Mouse (Mus musculus) neural tube, embryonic 10.5 days (tissue): ENCODE results near the gene Mettl27.
A peak's percentile ranks its signal among the peaks of the same experiment; 100 is the strongest.

Experiments
- DNase-seq: peaks from one replicate; pipeline ENCODE4 v3.0.0-alpha.2; 2017; ENCODE audit warnings: low spot score; ENCODE audit errors: extremely low spot score

The Mettl27 gene

DNA sequence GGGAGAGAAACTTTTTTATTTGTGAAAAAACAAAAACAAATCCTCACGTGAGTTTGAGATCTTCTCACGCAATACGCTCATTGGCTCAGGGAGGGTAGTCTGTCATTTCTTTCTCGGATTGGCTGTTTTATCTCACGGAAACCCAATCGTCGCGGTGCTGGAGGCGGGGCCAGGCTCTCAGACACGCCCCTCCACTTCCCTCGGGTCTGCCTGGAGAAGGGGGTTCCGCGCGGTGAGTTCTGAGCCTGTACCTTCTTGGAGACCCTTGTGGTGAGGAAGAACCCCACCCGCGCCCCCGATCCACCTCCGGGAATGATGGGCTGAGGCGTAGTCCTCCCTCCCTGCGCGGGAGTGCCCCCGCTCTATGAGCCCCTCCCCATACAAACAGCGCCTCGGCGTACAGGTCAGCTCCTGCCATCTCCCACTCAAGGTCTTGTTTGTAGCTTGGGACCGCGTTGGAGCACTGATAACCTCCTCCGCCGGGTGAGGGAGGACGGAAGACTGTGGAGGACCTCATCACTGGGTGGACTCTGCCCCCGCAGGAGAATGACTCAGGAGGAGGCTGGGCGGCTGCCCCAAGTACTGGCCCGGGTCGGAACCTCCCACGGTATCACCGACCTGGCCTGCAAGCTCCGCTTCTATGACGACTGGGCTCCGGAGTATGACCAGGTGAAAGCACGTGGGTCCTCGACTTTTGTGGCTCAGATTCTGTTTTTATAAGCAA is at the start of gene Mettl27:
Gene Mettl27, plus strand, starts transcription at position 190 of the 724 bp plus-strand sequence.
- peak; percentile 86 for DNase-seq

DNA sequence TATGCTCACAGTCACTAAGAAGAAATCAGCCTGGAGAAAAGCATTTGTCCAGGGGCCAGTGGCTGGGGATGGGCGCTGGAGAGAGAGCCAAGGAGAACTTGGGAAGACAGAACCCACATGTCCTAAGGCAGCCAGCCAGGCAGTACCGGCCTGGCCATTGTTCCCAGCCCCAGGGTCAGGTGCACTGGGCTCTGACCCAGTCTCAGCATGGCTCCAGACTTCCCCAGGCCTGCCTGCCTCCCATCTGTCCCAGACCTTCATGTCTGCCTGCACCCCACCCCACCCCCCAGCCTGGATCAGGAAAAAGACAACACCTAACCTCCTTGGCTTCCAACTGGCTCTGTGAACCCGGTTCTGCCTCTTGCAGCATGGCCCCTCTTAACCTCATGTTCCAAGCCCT is 49.1 kb upstream of the Mettl27 start:
- no peak for DNase-seq

DNA sequence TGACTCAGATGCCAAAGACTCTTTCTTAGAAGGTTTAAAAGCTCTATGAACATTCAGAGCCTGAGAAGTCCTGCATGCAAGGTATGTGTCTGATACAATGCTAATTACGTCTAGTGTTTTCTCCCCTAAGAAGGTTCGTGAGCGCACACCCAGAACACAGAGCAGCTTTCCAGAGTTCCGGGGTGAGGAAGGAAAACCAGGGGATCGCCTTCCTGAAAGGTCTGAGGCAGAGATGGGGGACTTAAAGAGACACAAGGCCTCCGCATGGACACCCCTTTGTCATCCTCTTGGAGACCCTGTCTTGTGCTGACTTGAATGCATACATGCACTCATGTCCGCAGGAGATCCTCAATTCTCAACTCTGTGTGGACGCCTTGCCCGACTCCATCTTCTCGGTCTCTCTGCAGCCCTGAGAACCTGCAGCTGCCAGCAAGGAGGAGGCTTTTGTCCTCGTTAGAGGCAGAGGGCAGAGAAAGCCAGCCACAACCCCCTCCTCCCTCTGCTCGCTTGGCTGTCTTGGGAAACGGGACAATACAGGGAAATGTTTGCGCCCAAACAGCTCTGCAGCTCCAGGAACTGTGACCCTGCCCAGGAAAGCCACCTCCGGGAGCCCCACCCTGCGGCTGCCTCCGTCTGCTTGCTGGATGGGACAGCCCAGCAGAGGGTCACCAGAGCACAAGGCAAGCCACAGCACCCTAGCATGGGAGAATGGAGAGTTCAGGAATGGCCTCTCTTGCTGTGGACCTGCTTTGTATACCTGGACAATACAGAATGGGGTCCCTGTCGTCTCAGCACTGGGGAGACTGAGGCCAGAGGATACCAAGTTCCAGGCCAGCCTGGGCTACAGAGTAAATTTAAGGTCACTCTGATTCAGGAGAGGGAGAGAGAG is 44.5 kb upstream of the Mettl27 start:
- DNase-seq = no peak

DNA sequence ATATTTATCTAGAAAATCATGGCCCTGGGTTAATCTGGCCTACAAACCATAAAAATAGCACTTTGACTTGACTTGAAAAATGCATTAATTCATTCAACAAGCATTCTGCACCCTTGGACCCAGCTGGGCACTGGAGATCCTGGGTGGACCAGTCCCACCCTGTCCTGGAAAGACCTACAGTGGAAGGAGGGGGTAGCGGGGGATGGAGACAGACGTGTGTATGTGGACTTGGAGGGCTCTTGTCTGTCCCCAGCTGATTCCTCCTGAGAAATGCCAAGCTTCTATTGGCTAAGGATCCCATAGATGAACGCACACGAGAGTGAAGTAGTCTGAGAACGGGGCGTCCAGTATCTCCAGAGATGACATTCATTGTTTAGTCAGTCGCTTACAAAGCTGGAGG is 43.7 kb upstream of the Mettl27 start:
- no peak for DNase-seq

DNA sequence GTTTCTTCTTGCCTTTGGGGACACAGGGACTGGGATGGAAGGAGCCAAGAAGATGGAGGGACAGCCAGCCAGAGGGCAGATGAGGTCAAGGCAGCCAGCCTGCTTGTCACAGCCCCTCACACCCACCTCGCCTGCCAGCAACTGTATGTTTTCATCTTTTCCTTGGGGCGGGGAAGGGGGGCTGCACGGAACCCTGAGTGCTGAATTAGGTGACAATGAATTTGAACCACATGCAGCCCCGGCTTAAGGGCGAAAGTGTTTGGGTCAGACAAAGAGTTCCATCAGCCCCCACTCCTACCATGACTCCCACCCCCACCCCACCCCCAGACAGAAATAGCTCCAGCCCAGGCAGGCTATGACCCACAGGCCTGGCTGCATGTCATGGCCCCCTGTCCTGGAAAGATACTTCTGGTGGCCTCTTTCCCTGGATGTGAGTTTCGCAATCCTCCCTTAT is 41.5 kb upstream of the Mettl27 start:
- no peak for DNase-seq

DNA sequence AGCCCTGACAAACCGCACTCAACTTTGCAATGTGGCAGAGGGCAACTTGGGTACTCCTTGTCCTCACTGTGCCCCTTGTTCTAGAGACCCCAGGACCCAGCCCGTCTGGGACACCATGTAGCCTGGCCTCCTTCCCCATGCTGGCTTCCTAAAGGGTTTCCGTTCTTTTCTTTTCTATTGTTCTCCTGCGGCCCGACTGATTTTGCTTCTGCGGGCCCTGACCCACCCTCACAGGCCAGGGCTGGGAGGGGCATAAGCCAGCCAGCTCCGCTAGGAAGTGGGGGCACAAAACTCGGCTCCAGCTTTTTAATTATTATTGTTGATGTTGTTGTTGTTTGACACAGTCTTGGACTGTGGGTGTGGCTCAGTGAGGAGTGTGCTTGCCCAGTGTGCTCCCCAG is 40.6 kb upstream of the Mettl27 start:
- DNase-seq = no peak

DNA sequence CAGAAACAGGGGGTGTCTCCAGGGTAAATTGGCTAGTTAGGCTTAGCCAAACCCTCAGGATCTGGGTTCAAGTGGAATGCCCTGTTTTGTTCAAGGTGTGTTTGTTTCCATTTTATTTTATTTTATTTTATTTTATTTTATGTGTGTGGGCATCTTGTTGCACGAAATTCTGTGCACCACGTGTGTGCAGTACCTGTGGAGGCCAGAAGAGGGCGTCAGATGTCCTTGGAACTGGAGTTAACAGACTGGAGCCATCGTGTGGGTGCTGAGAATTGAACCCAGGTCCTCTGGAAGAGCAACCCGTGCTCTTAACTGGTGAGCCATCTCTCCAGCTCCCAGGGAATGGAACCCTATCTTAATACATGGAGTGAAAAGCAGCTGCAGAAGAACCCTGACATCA is 39.5 kb upstream of the Mettl27 start:
- DNase-seq = no peak

DNA sequence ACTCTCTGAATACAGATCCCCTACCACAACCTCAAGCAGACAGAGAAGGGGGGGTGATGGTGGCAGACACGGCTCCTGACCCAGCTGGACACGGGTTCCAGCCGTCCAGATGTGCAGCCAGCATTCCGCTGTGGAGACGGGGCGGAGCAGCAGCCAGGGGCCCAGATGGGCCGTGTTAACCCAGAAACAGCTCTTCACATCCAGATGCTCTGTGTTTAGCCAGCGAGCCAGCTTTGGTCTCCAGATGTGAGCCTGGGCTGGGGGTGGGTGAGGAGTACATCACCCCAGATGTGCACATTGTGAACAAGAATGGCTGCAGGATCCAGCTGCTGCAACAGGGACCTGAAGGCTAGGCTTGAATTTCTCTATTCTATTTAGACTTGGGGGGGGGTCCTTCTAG is 36.9 kb upstream of the Mettl27 start:
- peak; percentile 60 for DNase-seq

DNA sequence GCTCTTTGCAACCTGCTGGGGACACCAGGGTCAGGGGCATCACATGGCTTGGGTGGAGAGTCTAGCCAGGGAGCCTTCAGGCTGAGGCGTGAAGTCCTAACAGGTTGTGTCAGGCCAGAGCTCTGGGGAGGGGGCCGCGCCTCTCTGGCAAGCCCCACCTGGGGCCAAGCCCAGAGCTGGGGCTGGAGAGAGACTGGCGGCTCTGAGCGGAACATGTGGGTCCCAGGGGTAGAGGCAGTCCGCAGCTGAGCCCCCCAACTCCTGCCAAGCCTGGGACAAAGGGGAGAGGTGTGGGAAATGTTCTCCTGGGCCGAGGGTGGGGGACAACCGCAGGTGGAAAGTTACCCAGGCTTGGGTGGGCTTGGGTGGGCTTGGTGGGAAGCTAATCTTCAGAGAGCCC is 35.2 kb upstream of the Mettl27 start:
- no peak for DNase-seq

DNA sequence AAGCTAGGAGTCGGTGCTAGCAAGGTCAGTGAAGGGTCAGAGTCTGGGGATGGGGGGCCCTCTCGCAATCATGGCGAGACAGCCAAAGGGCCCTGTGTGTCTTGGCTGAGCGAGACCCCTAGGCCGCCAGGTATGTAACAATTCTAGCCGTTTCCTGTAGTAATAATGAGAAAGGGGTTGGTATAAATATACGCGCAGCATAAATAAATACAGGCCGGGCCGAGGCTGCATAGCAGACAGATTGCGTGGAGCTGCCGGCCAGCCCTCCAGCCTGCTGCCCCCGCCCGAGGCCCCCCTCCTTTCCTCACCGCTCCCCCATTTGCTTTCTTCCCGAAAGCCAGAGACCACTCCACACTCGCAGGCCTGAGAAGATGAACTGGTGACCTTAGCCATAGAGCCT is 34.6 kb upstream of the Mettl27 start:
- DNase-seq = no peak

DNA sequence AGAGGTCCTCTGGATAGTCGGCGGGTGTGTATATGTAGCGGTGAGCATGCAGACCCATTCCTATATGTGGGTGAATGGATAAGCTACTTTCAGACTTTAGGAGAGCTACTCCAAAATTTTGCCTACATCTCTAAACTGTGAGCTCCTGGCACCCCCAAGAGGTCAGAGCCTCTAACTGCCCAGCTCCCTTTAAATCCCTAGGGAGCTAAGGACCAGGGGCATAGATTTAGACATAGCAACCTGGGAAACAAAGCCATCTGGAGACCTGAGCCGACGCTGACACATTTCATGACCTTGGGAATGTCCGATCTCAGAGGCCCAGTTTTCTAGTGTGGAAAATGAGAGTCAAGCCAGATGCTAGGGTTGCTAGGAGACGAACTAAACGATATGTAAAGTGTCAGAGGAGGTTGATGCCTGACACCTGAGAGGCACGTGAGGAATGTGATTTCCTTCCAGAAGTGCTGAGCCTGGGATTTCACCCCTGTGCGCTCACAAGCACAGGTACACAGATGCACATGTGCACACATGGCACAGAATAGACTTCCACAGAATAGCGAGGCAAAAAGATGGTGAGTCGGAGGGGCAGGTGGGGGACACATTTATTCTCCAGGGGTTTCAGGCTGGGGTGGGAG is 31.0 kb upstream of the Mettl27 start:
- no peak for DNase-seq

DNA sequence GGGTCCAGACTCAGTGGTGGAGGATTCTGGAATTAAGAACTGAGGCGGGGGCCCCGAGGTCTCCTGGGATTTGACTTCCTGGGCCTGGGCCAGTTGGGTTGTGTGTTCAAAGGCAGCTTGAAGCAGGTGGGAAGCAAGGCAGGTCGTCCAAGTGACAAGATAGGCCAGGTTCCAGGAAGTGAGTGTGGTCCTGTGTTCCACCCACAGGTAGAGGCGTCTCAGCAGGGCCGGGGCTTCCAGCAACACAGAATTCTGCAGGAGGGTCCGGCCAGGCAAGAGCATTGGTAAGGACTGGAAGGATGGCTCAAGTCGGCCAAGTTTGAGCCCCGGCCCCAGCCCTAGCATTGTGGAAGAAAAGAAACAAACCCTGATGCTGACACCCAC is 30.5 kb upstream of the Mettl27 start:
- no peak for DNase-seq

DNA sequence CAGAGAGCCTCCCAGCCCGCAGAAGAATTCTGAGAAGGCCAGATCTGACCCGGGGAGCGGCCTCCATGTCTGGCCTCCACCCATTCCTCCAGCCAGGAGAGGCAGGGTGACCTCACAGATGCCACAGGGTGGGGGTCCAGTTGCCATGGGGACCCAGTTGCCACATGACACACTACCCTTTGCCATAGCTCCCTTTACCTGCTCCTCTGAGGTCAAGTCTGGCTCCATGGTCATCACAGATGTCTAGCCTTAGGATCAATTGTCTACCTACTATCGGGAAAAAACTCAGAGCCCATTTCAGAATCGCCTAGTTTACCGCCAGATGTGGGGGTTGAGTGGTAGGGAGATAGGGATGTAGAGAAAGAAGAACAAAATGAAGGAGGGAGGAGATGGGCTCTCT is 25.5 kb upstream of the Mettl27 start, which contains the start of gene Tmem270:
Gene Tmem270, minus strand, starts transcription at position 101 of the 400 bp plus-strand sequence.
- DNase-seq = no peak

DNA sequence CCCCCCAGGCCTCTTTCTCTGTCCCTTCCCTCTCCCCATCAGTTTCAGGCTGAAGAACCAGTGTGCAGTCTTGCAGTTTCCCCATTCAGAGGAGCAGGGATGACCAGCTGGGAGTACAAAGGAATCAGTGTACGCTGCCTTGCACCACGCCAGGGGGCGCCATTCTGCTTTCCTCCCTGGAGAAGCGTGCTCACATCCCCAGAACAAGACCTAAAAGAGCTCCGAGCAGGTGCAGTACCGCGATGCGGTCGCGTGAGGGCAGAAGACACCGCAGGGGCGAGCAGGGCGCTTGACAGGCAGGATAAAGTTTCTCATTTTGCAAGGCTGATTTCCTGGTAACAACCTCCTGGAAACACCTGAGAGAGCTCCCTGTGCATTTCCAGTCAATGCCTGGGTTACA is 25.0 kb upstream of the Mettl27 start:
- peak; percentile 92 for DNase-seq

DNA sequence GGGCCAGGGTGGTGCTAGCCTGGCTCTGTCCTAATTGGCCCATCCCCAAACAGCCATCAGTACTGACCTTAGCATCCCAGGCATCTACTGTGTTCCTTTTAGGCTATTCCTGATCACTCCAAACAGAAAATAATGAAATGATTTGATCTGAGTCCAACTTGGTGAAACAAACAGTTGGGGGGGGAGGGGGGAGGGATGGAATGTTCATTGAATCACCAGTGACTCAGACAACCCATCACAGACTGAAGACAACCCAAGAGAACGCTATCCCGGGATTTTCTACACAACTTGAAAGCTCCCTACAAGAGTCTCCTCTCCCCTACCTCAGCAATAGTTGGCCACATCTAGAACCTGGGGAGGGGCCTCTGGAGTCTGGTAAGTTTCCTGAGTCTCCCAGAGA is 20.3 kb upstream of the Mettl27 start:
- no peak for DNase-seq

DNA sequence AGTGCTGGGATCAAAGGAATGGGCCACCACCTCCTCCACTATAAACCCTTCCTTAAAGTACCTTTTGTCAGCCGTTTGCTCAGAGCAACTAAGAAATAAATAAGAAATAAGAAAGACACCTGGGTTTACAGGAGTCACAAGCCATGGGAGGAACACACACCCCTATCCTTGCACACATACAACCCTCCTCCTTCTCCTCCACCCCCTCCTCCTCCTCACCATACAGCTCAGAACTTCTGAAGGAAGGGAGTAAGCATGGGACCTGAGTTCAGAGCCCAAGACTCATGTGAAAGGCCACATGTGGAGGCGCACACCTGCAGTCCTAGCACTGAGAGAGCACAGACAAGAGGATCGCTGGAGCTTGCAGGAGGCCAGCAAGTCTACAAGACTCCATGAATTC is 18.8 kb upstream of the Mettl27 start:
- DNase-seq = no peak

DNA sequence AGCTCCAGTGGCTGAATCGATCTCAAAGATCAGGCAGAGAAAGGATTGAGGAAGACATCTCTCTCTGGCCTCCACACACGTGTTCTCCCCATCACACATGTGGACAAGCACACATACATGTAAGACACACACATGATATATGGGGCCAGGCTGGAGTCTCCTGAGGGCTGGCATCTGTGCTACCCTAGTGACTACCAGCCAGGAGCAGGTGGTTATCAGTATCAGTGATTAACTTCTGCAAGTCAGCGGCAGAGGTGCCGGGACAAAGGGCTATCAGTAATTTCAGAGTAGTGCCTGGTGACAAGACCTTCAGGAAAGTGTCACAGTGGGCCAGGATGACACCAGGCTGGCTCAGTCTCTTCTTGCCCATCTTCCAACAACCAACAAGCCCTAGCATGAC is 18.4 kb upstream of the Mettl27 start:
- DNase-seq = no peak

DNA sequence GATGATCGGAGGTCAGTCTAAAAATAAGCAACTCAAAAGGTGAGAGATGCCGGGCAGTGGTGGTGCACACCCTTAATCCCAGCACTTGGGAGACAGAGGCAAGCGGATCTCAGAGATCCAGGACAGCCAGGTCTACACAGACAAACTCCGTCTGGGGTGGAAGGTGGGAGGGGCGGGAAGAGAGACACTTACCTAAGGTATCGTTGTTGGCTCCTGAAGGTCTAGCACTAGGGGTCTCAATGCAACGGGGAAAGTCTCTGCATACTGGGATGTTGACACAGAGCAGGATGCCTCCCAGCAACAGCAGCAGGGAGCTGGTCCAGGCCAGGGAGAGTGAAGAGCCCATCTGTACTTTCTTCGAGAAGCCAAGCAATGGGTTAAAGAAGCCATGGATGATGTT is 17.7 kb upstream of the Mettl27 start:
- no peak for DNase-seq

DNA sequence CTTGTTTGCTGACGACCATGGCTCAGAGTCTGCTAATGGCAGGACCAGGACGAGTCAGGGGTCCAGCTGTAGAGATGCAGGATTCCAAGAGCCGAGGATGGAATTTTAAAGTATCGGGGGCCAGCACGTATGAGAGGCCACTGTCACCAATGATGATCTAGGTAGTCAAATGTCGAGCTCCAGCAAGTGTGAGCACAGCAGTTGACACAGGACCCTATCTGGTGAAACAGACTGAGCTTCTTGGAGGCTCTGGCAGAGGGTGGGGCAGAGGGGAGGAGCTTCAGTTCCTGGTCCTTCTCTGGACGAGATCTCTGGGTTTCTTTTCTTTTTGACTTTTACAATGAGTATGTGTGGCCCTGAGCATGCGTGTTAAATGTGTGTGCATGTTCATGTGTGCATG is 16.9 kb upstream of the Mettl27 start, which contains the start of gene Cldn13:
Gene Cldn13, minus strand, starts transcription at position 216 of the 400 bp plus-strand sequence.
- DNase-seq = no peak

DNA sequence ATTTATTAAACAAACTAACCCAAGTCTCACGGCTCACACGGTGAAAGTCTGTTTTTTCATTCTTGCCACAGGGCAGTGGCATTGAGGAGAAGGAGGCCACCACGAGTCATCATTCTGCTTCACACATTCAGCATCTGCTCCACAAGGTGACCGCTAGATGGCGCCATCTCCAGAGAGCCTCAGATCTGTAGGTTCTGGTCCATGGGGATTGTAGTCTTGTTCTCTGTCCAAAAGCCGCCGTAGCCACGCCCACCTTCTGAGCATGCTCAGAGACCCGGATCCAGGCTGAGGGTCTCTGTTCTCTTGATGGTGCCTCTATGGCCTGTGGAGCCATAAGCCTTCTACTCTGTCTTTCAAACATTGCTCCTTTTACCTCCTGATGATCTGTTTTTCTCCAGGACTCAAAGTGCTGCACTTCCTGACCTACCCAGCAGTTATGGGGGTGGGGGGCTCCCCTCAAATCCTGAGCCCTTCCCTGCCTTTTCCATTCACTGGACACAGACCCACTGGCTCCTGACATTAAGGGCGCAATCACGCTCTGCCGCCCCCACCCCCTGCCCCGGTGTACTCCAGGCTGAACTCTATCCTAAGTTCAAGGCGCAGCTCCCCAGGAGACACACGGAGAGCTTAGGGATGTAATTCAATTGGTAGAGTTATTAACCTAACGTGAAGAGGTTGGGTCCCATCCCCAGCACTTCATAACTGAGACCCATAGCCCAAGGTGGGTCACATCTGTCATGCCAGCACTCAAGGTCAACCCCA is 13.9 kb upstream of the Mettl27 start:
- DNase-seq = peak; percentile 44

DNA sequence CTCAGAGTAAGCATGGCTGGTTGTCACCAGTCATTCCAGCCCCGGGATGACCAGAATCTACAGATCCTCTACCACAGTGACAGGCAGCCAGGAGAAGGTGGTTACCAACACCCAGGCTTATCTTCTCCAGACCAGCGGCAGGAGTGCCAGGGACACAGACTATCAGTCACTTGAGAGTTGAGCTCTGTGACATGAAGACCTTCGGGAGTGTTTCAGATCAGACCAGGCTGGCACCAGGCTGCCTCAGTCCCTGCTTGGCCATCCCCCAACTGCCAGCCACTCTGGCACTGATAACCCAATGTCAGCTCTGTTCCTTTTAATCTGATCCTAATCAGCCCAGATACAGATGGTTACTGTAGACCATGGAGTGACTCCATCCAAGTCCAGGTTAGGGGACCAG is 13.1 kb upstream of the Mettl27 start:
- no peak for DNase-seq
